Mouse (Mus musculus): ENCODE measurements around the gene Adgra1.

Gene Adgra1

DNA sequence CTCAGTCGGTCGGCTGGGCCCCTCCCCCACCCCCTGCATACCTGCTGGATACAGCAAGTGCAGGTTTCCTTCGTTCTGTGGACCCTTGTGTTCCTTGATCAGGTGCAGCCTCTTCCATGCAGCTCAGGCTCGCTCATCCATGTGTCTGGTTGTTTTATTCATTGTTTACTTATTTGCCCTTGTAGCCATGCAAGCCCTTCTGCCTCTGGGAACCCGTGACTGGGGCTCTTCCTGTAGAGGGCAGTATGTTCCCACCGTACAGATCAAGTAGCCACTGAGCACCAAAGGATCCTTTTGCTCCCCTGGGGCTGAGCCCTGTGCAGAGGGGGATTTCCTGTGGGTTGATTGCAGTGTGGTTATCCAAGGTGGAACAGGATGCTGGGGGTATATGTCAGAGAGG, 71.7 kb downstream of the Adgra1 start:
- ATAC-seq (ENCODE audit: low TSS enrichment), result no peak

- 0 out of 2 replicates have a peak, but pooled peaks have one; percentile 15 for ATAC-seq (ENCODE audit: low TSS enrichment)
These were observed 74.2 kb downstream of the Adgra1 start for GRCm38 (mm10) chr7:139908176-139908575.

DNA sequence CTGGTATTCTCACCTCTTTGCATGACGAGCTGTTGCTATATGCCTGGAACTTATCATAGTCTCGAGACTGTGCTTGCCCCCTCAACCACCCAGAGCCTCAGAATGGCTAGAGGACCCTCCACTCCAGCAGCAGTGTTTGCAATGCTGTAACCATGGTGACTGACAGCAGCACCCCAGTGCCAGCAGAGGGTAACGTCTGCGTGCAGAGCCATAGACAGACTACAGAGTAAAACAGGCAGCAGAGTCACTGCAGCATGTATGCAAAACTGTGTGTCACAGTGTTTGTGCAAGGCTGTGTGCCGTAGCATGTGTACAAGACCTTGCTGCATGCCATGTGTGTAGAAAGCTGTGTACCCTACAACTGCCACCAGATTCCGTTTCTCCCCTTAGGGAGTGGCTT, 75.5 kb downstream of the Adgra1 start:
- ATAC-seq (ENCODE audit: low TSS enrichment), result no peak

- ATAC-seq (ENCODE audit: low TSS enrichment), result no peak
These were observed 76.3 kb downstream of the Adgra1 start for GRCm38 (mm10) chr7:139910204-139910835.

DNA sequence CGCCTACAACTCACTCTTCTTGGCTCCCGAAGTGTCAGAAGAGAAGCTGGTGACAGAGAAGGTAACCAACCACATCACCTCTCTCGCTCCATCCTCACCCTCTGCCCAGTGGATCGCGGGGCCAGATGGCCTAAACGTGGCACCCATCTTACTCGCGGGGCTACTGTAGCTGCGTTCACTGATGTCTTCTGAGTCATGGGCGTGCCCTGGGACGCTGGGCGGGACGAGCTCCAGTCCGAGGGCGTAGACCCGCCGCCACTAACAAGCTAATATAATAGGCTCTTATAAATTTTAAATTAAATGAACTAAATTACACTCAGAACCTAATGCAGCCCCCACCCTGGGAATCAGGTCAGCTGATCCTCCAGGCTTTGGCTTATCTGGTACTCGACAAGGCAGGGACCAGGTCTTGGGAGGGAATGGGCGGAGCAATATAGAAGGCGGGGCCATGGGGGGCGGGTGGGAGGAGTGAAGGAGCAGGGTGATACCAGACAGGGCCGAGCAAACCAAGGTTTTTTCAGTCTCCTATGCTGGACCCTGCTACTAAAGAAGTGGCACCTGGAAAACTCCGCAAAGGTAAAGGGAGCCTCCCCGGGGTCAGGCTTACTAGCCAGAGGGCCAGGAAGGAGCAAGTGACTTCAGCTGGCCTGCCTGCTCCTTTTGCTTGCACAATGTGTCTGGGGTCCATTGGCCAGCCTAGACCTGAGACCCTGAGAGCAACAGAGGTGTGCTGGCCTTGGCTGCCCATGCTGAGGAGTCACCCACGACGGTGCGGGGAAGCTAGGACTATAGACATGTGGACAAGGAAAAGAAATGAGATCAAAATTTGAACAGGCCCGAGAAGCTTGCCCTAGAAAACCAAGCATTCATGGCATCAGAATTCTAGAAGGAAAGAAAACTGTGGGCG, 80.4 kb downstream of the Adgra1 start:
- no peak for ATAC-seq (ENCODE audit: low TSS enrichment)

GRCm38 (mm10) chr7:139915646-139916257, 81.8 kb downstream of the Adgra1 start:
- no peak for ATAC-seq (ENCODE audit: low TSS enrichment)

DNA sequence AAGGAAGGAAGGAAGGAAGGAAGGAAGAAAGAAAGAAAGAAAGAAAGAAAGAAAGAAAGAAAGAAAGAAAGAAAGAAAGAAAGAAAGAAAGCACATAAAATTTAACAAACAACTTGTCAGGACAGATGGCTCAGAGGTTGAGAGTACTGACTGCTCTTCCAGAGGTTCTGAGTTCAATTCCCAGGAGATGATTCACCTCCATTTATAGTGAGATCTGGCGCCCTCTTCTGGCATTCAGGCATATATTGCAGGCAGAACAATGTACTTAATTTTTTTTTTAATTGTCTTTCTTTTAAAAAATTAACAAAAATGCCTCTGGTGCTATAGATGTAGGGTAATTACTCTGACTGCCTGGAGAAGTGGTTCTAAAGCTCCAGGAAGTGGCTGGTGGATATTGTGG, 82.4 kb downstream of the Adgra1 start:
- no peak for ATAC-seq (ENCODE audit: low TSS enrichment)

GRCm38 (mm10) chr7:139918262-139918661, 84.3 kb downstream of the Adgra1 start:
- no peak for ATAC-seq (ENCODE audit: low TSS enrichment)

Data from frontal cortex, adult (tissue).